Mouse (Mus musculus) CH12.LX (cell line): ENCODE data around the gene Letmd1.
A peak's percentile ranks its signal among the peaks of the same experiment; 100 is the strongest.

Experiments used
- CTCF ChIP-seq, 2 experiments: IDR thresholded peaks in 1 of 2; conservative IDR thresholded peaks in 1 of 2; 2 replicates each; pipeline ENCODE4 v1.5.1; 2011 to 2012; ENCODE audit warnings: low read depth in 2 of 2, low read length in 2 of 2, improper control_type of control experiment in 1 of 2, inconsistent platforms in 1 of 2, mild to moderate bottlenecking in 1 of 2, moderate library complexity in 1 of 2
- EP300 ChIP-seq: IDR thresholded peaks from 2 replicates; pipeline ENCODE4 v1.6.1; 2011; ENCODE audit warnings: low read length, improper control_type of control experiment
- GABPA ChIP-seq: IDR thresholded peaks from 2 replicates; pipeline ENCODE4 v1.6.1; 2012; ENCODE audit warnings: low read depth, low read length, improper control_type of control experiment, inconsistent platforms; ENCODE audit not compliant: insufficient replicate concordance
- IRF4 ChIP-seq: IDR thresholded peaks from 2 replicates; pipeline ENCODE4 v1.6.1; 2014; ENCODE audit warnings: low read depth, mild to moderate bottlenecking, inconsistent platforms, low read length, improper control_type of control experiment
- JUND ChIP-seq: conservative IDR thresholded peaks from 2 replicates; pipeline ENCODE4 v1.6.1; 2011; ENCODE audit warnings: low read depth, low read length, improper control_type of control experiment
- PAX5 ChIP-seq: IDR thresholded peaks from 2 replicates; pipeline ENCODE4 v1.6.1; 2012; ENCODE audit warnings: low read length, inconsistent platforms, mixed read lengths
- POLR2A ChIP-seq: IDR thresholded peaks from 2 replicates; pipeline ENCODE4 v1.6.1; 2011; ENCODE audit warnings: low read depth, mild to moderate bottlenecking, improper control_type of control experiment, low read length
- POLR2AphosphoS2 ChIP-seq: IDR thresholded peaks from 2 replicates; pipeline ENCODE4 v1.6.1; 2011; ENCODE audit warnings: low read depth, low read length, improper control_type of control experiment
- TBP ChIP-seq: conservative IDR thresholded peaks from 2 replicates; pipeline ENCODE4 v1.6.1; 2011; ENCODE audit warnings: low read depth, low read length, improper control_type of control experiment
- USF1 ChIP-seq: IDR thresholded peaks from 2 replicates; pipeline ENCODE4 v1.6.1; 2014; ENCODE audit warnings: low read depth, mild to moderate bottlenecking, inconsistent platforms, low read length, improper control_type of control experiment
- ZMIZ1 ChIP-seq: IDR thresholded peaks from 2 replicates; pipeline ENCODE4 v1.6.1; 2012; ENCODE audit warnings: low read depth, mild to moderate bottlenecking, inconsistent platforms, low read length, improper control_type of control experiment

GRCm38 (mm10) chr15:100465432-100465831, 3.4 kb upstream of the Letmd1 start:
- TF ChIP-seq POLR2A (no peak), EP300 (no peak), GABPA (no peak), ZMIZ1 (no peak), IRF4 (no peak), CTCF (conservative IDR thresholded peaks at IDR 0.05 in 1 of 2, IDR thresholded peaks at IDR 0.05 in 1 of 2; ENCODE audit: low read depth in 2 of 2, low read length in 2 of 2) (peak; percentile 33 to 46; a peak in 2 of 4 replicates), PAX5 (no peak), POLR2AphosphoS2 (no peak), JUND (no peak), TBP (no peak), USF1 (no peak)
